Mouse (Mus musculus) lung, postnatal 0 days (tissue): ENCODE measurements around the gene Sele.

Experiments
- CTCF ChIP-seq: IDR thresholded peaks from 2 replicates; pipeline ENCODE4 v1.5.1; 2016; ENCODE audit warnings: antibody characterized with exemption, mild to moderate bottlenecking
- EP300 ChIP-seq: IDR thresholded peaks from 2 replicates; pipeline ENCODE4 v1.6.1; 2016; ENCODE audit warnings: antibody characterized with exemption, mild to moderate bottlenecking, control low read depth

- TF ChIP-seq CTCF (no peak), EP300 (no peak)
These were observed 23.1 kb downstream of the Sele start for GRCm38 (mm10) chr1:164071111-164071510.
